8 mouse cellular contexts compared by ENCODE assay signal in the genomic region with DNA sequence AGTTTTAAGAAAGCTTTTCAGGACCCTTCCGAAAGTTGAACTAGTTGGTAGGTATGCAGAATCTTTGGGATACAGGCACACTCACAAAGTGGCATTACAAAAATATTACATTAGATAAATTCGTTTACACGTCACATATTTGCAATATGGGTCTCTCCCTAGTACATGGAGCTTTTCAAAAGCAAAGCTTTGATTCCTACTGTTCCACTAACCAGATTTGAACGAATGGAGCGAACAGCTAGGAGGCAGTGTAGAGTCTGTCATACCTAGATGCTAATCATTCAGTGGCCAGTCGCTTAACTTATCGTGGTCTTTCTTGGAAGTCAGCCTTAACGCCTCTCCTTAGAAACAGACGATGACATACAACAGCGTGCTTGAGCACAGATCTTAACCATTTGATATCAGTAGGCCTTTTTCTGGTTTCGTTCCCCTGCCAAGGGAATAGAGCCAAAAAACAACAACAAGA. TPM values are rescaled to one million over a fixed set of nuclear protein-coding genes. Genes with fewer than 3 reads are reported as not detected.
A peak's percentile ranks its signal among the peaks of the same experiment; 100 is the strongest.
DNase-seq lines count a peak whose midpoint lies in the region; ATAC-seq lines count a peak whose summit lies in the region.

A gene (minus strand): TSS at position 146 of the 466 bp plus-strand sequence.

- H3K4me1 ChIP-seq in embryonic facial prominence, embryonic 11.5 days (ENCODE audit: control insufficient read depth, insufficient read depth, low read length): no peaks in the 10 kb centered on the region
- peaks cover 34% of the 10 kb centered on the region for H3K4me1 ChIP-seq in limb, embryonic 12.5 days (replicated peaks)
- H3K4me1 ChIP-seq in midbrain, embryonic 13.5 days (replicated peaks): peaks cover 39% of the 10 kb centered on the region

- ATAC-seq in embryonic facial prominence, embryonic 11.5 days (replicated peaks; ENCODE audit: insufficient number of reproducible peaks, low FRiP score, low TSS enrichment, low read depth): 0 out of 2 replicates have a peak, but pooled peaks have one; percentile 0
- no peak for ATAC-seq in limb, embryonic 12.5 days (ENCODE audit: insufficient number of reproducible peaks, insufficient read depth, low FRiP score, low TSS enrichment, low read depth)
- ATAC-seq in midbrain, embryonic 13.5 days: 0 out of 2 replicates have a peak, but pooled peaks have one; percentile 25

- peak within 1 kb of the TSS; percentile 84 for H3K4me3 ChIP-seq in embryonic facial prominence, embryonic 11.5 days (ENCODE audit: low read depth, low read length)
- H3K4me3 ChIP-seq in limb, embryonic 12.5 days (replicated peaks): peak within 1 kb of the TSS; percentile 95
- peak within 1 kb of the TSS; percentile 93 for H3K4me3 ChIP-seq in midbrain, embryonic 13.5 days (replicated peaks)

- 2% methylated on average over 11 of the region's 11 CpGs for WGBS in embryonic facial prominence, embryonic 11.5 days
- 2% methylated on average over 11 of the region's 11 CpGs for WGBS in limb, embryonic 12.5 days
- WGBS in midbrain, embryonic 13.5 days: 2% methylated on average over 11 of the region's 11 CpGs

- H3K9me3 ChIP-seq in embryonic facial prominence, embryonic 11.5 days (replicated peaks; ENCODE audit: control insufficient read depth, low read length): no peaks in the 10 kb centered on the region
- no peaks in the 10 kb centered on the region for H3K9me3 ChIP-seq in limb, embryonic 12.5 days
- H3K9me3 ChIP-seq in midbrain, embryonic 13.5 days: no peaks in the 10 kb centered on the region

- peak within 1 kb of the TSS; percentile 77 for H3K9ac ChIP-seq in embryonic facial prominence, embryonic 11.5 days (replicated peaks; ENCODE audit: low read length)
- H3K9ac ChIP-seq in limb, embryonic 12.5 days (replicated peaks): peak within 1 kb of the TSS; percentile 91
- peak within 1 kb of the TSS; percentile 79 for H3K9ac ChIP-seq in midbrain, embryonic 13.5 days (replicated peaks)

- peak within 1 kb of the TSS; percentile 90 for H3K27ac ChIP-seq in embryonic facial prominence, embryonic 11.5 days (replicated peaks; ENCODE audit: low read depth, low read length)
- H3K27ac ChIP-seq in limb, embryonic 12.5 days: peak within 1 kb of the TSS; percentile 98
- peak within 1 kb of the TSS; percentile 90 for H3K27ac ChIP-seq in midbrain, embryonic 13.5 days

- H3K36me3 ChIP-seq in embryonic facial prominence, embryonic 11.5 days (replicated peaks; ENCODE audit: control insufficient read depth, insufficient read depth, low read depth, low read length): no peaks in the 10 kb centered on the region
- no peaks in the 10 kb centered on the region for H3K36me3 ChIP-seq in limb, embryonic 12.5 days
- no peaks in the 10 kb centered on the region for H3K36me3 ChIP-seq in midbrain, embryonic 13.5 days

- peak; percentile 89 for DNase-seq in 416B (ENCODE audit: low read depth)
- DNase-seq in R1 (ENCODE audit: low read depth, low spot score): peak; percentile 78
- peak; percentile 75 for DNase-seq in embryonic facial prominence, embryonic 11.5 days (ENCODE audit: low spot score)
- DNase-seq in heart, adult 8-10 months (ENCODE audit: low spot score): peak; percentile 69
- DNase-seq in kidney, adult 18-20 months: peak; percentile 67
- peak; percentile 42 for DNase-seq in thymus, postnatal 25 days

- no peaks in the 10 kb centered on the region for H3K27me3 ChIP-seq in embryonic facial prominence, embryonic 11.5 days (ENCODE audit: control insufficient read depth, insufficient read depth, low read length)
- H3K27me3 ChIP-seq in limb, embryonic 12.5 days: no peaks in the 10 kb centered on the region
- no peaks in the 10 kb centered on the region for H3K27me3 ChIP-seq in midbrain, embryonic 13.5 days

- peak within 1 kb of the TSS; percentile 47 for H3K4me2 ChIP-seq in embryonic facial prominence, embryonic 11.5 days (ENCODE audit: low read depth, low read length)
- H3K4me2 ChIP-seq in limb, embryonic 12.5 days: peak within 1 kb of the TSS; percentile 73
- peak within 1 kb of the TSS; percentile 82 for H3K4me2 ChIP-seq in midbrain, embryonic 13.5 days (replicated peaks)

RNA-seq across cellular contexts. Expression of the gene that starts here (rescaled TPM):
- 30.1 and 30.8 TPM in 2 replicates for polyA plus RNA-seq in embryonic facial prominence, embryonic 11.5 days (2014; fragmentation: Nextera tagmentation; extraction: Ambion mirVana)
- total RNA-seq in heart, adult 8-10 months (2022): 10 to 100 TPM; 76.3 to 80.2 (median 78.5) TPM
- 47.2 TPM in 2 replicates for polyA plus RNA-seq in limb, embryonic 12.5 days (2016; fragmentation: Nextera tagmentation; extraction: Ambion mirVana)
- polyA plus RNA-seq in midbrain, embryonic 13.5 days (2015; fragmentation: Nextera tagmentation; extraction: Ambion mirVana): 21.8 and 23.6 TPM in 2 replicates
